Mouse (Mus musculus) splenic B cell, adult 2 months (primary cell): Measurements from ENCODE around the gene Slc8b1.
A peak's percentile ranks its signal among the peaks of the same experiment; 100 is the strongest.
"Not testable (repeated sequence)": the region's sequence is repeated elsewhere in the genome, so short reads cannot be mapped to it uniquely, and the experiment has no call there.

Experiments used
- DNase-seq: peaks from one replicate; pipeline ENCODE4 v3.0.0-alpha.2; 2011; ENCODE audit warnings: low read depth, low spot score
- H3K27me3 ChIP-seq: 2 replicates; pipeline ENCODE4 v1.6.1; 2012; ENCODE audit warnings: mild to moderate bottlenecking, low read length, moderate library complexity, mixed read lengths; ENCODE audit not compliant: control insufficient read depth, poor library complexity, insufficient read depth, severe bottlenecking
- H3K36me3 ChIP-seq: 2 replicates; pipeline ENCODE4 v1.6.1; 2012; ENCODE audit warnings: mild to moderate bottlenecking, low read length, moderate library complexity, mixed read lengths; ENCODE audit not compliant: control insufficient read depth, poor library complexity, insufficient read depth, severe bottlenecking

Slc8b1 gene

GRCm38 (mm10) chr5:120483399-120483798 lies 27.6 kb upstream of the Slc8b1 start:
- H3K36me3 ChIP-seq: peaks cover 4% of the 10 kb centered on the region
- no peak for DNase-seq
- no peaks in the 10 kb centered on the region for H3K27me3 ChIP-seq

- Histone ChIP-seq H3K36me3 (peaks cover 4% of the 10 kb centered on the region), H3K27me3 (no peaks in the 10 kb centered on the region)
- DNase-seq: no peak
Measured at GRCm38 (mm10) chr5:120487844-120488243, 23.1 kb upstream of the Slc8b1 start.

- DNase-seq: no peak
- Histone ChIP-seq H3K36me3 (no peaks in the 10 kb centered on the region; the same call in none of the 2 replicates), H3K27me3 (no peaks in the 10 kb centered on the region)
Measured at GRCm38 (mm10) chr5:120490679-120491192, 20.2 kb upstream of the Slc8b1 start.

GRCm38 (mm10) chr5:120492437-120492836 lies 18.5 kb upstream of the Slc8b1 start:
- no peaks in the 10 kb centered on the region; the same call in 1 of the 2 replicates for H3K36me3 ChIP-seq
- no peaks in the 10 kb centered on the region for H3K27me3 ChIP-seq
- DNase-seq: no peak

- DNase-seq: no peak
- H3K36me3 ChIP-seq: no peaks in the 10 kb centered on the region; the same call in 1 of the 2 replicates
- H3K27me3 ChIP-seq: no peaks in the 10 kb centered on the region
Measured at GRCm38 (mm10) chr5:120493440-120493839, 17.5 kb upstream of the Slc8b1 start.

DNA sequence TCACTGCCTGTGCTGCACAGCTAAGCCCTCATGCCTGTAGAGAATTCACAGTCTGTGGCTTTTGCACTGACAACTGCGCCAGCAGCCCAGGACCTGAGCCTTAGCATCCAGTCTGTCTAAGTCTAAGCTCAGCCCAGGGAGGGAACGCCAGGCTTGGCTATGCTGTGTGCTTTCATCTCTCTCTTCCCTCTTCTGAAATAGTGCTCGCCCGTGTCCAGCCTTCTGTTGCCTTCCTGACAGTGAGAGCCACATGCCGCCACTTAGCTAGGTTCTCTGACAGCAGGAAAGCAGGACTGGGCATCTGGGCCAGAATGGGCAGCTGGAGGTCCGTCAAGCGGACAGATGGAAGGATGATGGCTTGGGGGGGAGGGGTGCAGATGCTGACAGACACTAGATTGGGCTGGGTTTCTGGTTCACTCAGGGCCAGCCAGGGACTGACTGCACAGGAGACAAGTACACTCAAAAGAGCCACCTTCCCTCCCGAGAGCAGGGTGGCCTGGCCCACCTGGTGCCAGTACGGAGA lies 17.0 kb upstream of the Slc8b1 start:
- no peak for DNase-seq
- no peaks in the 10 kb centered on the region; the same call in 1 of the 2 replicates for H3K36me3 ChIP-seq
- H3K27me3 ChIP-seq: no peaks in the 10 kb centered on the region

DNA sequence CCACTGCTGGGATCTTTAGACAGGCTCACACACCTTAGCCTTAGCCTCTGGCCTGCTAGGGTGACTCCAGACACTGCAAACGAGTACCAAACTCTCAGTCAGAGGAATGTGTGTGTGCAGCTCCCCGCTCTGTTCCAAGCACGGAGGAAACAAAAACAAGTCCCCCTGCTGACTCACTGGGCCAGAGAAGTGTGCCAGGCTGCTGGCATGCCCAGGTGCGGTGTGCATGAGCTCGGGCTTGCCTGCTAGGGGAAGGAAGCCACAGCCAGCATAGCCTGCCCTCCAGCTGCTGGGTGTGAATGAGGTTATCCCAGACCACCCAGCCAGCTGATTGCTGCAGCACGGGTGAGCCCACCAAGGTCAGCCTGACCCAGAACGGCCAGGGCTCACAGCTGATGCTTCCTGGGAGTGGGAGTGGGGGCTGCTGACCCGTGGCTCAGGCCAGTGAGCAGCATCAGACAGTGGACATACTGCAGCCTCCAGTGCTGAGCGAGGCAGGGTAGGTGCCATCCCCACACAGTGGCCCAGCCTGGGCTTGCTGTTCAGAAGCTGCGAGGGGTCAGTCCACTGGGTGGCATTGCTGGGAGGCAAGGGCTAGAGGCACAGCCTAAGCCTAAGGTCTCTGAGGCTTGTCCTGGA lies 15.8 kb upstream of the Slc8b1 start:
- Histone ChIP-seq H3K27me3 (no peaks in the 10 kb centered on the region), H3K36me3 (no peaks in the 10 kb centered on the region; the same call in 1 of the 2 replicates)
- no peak for DNase-seq

DNA sequence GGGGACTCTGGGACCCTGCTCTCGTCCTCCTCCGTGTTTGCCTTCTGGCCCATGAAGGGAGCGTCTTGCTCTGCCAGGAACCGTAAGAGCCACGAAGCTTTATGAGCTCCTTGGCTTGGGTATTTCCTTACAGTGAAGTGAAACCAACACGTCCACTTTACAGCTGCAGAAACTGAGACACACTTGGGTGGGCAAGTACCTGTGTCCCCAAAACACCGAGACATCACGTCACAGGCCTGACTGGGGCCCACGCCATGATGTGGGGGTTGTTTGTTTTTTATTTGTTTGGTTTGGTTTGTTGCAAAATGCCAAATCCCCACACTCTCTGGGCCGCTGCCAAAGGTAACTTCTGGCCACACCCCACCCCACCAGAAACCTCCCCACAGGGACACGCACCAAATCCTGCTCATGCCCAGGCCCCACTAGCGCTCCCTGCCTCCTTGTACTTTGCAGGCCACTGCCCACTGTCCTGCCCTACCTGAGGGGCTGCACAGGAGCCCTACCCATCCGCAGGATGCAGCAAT lies 15.2 kb upstream of the Slc8b1 start:
- Histone ChIP-seq H3K36me3 (no peaks in the 10 kb centered on the region; the same call in 1 of the 2 replicates), H3K27me3 (no peaks in the 10 kb centered on the region)
- peak; percentile 67 for DNase-seq

- Histone ChIP-seq H3K36me3 (no peaks in the 10 kb centered on the region; the same call in 1 of the 2 replicates), H3K27me3 (no peaks in the 10 kb centered on the region)
- no peak for DNase-seq
Measured at GRCm38 (mm10) chr5:120497071-120497470, 13.9 kb upstream of the Slc8b1 start.

GRCm38 (mm10) chr5:120499202-120499601 lies 11.8 kb upstream of the Slc8b1 start:
- DNase-seq: no peak
- Histone ChIP-seq H3K36me3 (no peaks in the 10 kb centered on the region), H3K27me3 (no peaks in the 10 kb centered on the region)

- peak; percentile 22 for DNase-seq
- H3K36me3 ChIP-seq, H3K27me3 ChIP-seq: not testable (repeated sequence)
Measured at GRCm38 (mm10) chr5:120500609-120501008, 10.4 kb upstream of the Slc8b1 start.

DNA sequence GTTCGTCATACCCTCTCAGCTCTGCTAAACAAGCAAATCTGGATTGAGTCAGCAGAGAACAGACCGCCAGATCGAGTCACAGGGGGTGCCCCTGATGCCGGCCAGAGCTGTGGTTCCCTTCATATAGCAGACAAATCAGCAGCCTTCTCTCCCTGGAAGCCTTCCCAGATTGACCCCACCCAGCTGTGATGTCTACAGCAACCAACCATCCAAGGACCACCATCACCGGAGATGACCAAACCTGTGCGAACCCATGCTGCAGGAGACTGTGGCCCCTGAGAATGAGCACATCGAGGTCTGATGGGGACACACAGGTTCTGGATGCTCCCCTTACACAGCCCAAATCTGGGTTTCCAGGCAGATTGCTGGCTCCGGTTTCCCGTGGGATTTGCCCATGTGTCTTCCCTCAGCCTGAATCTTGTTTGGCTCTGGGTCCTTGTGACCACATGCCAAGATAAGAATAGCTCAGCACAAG lies 8.8 kb upstream of the Slc8b1 start:
- DNase-seq: no peak
- no peaks in the 10 kb centered on the region for H3K36me3 ChIP-seq
- no peaks in the 10 kb centered on the region for H3K27me3 ChIP-seq

DNA sequence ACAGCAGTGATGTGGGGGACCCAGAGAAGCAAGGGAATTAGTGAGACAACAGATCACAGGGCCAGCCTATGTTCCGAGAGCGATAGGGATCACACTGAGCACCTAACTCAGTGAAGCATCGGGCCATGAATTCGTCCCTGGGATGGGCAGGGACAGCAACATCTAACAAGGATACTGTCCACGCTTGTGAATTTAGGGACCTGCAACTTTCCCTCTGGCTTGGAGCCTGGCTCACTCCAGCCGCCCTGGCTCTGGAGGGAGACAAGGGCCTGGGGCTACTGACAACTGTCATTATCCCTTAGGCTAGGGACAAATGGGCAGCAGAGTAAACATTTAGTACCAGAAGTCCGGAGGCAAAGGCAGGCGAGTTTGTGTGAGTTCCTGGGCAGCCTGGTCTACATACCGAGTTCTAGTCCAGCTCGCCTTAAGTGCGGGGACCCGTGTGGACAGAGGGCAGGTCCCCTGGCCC lies 8.3 kb upstream of the Slc8b1 start:
- Histone ChIP-seq H3K36me3 (no peaks in the 10 kb centered on the region), H3K27me3 (no peaks in the 10 kb centered on the region)
- DNase-seq: no peak

DNA sequence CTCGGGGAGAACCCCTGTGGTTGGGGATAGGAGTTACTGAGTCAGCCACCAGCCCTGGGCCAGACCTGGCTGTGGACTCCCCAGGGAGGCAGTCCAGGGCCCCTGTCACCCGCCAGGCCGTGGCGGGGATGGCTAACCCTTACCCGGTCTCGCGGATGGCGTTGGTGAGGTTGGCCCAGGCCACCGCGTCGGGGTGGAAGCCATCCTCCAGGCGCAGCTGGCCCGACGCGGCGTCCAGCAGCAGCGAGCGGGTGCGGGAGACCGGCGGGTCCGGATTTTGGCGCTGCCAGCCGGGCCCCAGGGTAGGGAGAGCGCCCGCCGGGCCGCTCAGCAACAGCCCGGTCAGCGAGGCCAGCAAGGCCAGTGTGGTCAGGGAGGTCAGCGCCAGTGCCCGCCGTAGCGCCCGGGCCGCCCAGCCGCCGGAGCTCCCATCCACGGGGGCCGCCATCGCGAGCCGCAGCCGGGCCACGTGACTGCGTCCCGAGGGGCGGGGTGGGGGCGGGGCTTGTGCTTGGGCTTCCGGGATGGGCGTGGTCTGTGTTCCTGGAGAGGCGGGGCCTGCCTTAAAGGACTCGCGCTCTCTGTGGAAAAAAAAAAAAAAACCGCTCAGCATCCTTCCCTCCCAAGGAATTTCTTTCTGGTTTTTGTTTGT lies 7.7 kb upstream of the Slc8b1 start, which contains the start of gene Plbd2:
TSS of gene Plbd2 (minus strand) at position 482 of the 652 bp plus-strand sequence.
- no peaks in the 10 kb centered on the region for H3K36me3 ChIP-seq
- peak; percentile 92 for DNase-seq
- no peaks in the 10 kb centered on the region for H3K27me3 ChIP-seq

- peak; percentile 70 for DNase-seq
Measured at GRCm38 (mm10) chr5:120505368-120505767, 5.6 kb upstream of the Slc8b1 start.

More at GRCm38 (mm10) chr5:120505368-120505767, 5.6 kb upstream of the Slc8b1 start:
- Histone ChIP-seq H3K36me3 (no peaks in the 10 kb centered on the region), H3K27me3 (no peaks in the 10 kb centered on the region)
